Mouse (Mus musculus): ENCODE measurements around the gene Slc13a2. TPM values are rescaled to one million over a fixed set of nuclear protein-coding genes. Genes with fewer than 3 reads are reported as not detected.

The Slc13a2 gene
- total and polyA plus RNA-seq, 2 experiments from 2014 or later = 0.10 TPM; not detected in 1

- Histone ChIP-seq H3K9ac (replicated peaks; ENCODE audit: low read length) (no peak overlapping the region), H3K4me3 (ENCODE audit: low read length) (no peak overlapping the region), H3K27ac (no peak overlapping the region), H3K4me1 (ENCODE audit: insufficient read depth, low read length) (no peaks in the 10 kb centered on the region), H3K36me3 (ENCODE audit: insufficient read depth, low read length) (no peaks in the 10 kb centered on the region), H3K27me3 (ENCODE audit: insufficient read depth, low read length) (no peaks in the 10 kb centered on the region), H3K9me3 (ENCODE audit: low read length) (no peaks in the 10 kb centered on the region), H3K4me2 (ENCODE audit: low read depth, low read length) (no peak overlapping the region)
- ATAC-seq (no peak), DNase-seq (ENCODE audit: low spot score) (peak; percentile 36)
- peak; percentile 66 for TF ChIP-seq CTCF (IDR thresholded peaks at IDR 0.05; ENCODE audit: low read depth)
- 9% methylated on average over 19 of the region's 19 CpGs for WGBS
Observed at GRCm38 (mm10) chr11:78435776-78436349, 13.8 kb upstream of the Slc13a2 start.

GRCm38 (mm10) chr11:78434052-78434451 lies 12.0 kb upstream of the Slc13a2 start:
- Histone ChIP-seq H3K27me3 (ENCODE audit: insufficient read depth, low read length) (no peaks in the 10 kb centered on the region), H3K4me3 (ENCODE audit: low read length) (no peak overlapping the region), H3K9ac (replicated peaks; ENCODE audit: low read length) (no peak overlapping the region), H3K9me3 (ENCODE audit: low read length) (no peaks in the 10 kb centered on the region), H3K4me1 (ENCODE audit: insufficient read depth, low read length) (no peaks in the 10 kb centered on the region), H3K36me3 (ENCODE audit: insufficient read depth, low read length) (no peaks in the 10 kb centered on the region), H3K27ac (no peak overlapping the region), H3K4me2 (ENCODE audit: low read depth, low read length) (no peak overlapping the region)
- no peak for TF ChIP-seq CTCF (IDR thresholded peaks at IDR 0.05; ENCODE audit: low read depth)
- 87% methylated on average over 4 of the region's 4 CpGs for whole genome bisulfite sequencing
- DNase-seq (ENCODE audit: low spot score) (no peak), ATAC-seq (no peak)

- no peak for TF ChIP-seq CTCF (IDR thresholded peaks at IDR 0.05; ENCODE audit: low read depth)
- Histone ChIP-seq H3K9ac (replicated peaks; ENCODE audit: low read length) (no peak overlapping the region), H3K36me3 (ENCODE audit: insufficient read depth, low read length) (no peaks in the 10 kb centered on the region), H3K27me3 (ENCODE audit: insufficient read depth, low read length) (no peaks in the 10 kb centered on the region), H3K9me3 (ENCODE audit: low read length) (no peaks in the 10 kb centered on the region), H3K4me1 (ENCODE audit: insufficient read depth, low read length) (no peaks in the 10 kb centered on the region), H3K4me3 (ENCODE audit: low read length) (no peak overlapping the region), H3K27ac (no peak overlapping the region), H3K4me2 (ENCODE audit: low read depth, low read length) (no peak overlapping the region)
- WGBS = 85% methylated on average over 10 of the region's 10 CpGs
- ATAC-seq (no peak), DNase-seq (ENCODE audit: low spot score) (no peak)
Observed at GRCm38 (mm10) chr11:78431176-78431575, 9.2 kb upstream of the Slc13a2 start.

- DNase-seq (ENCODE audit: low spot score) = no peak
- H3K36me3 ChIP-seq (ENCODE audit: insufficient read depth, low read length) = no peaks in the 10 kb centered on the region
Observed at GRCm38 (mm10) chr11:78430195-78430878, 8.3 kb upstream of the Slc13a2 start.

GRCm38 (mm10) chr11:78428309-78428708 lies 6.3 kb upstream of the Slc13a2 start:
- 72% methylated on average over 5 of the region's 5 CpGs for WGBS
- TF ChIP-seq CTCF (IDR thresholded peaks at IDR 0.05; ENCODE audit: low read depth) = no peak
- H3K36me3 ChIP-seq (ENCODE audit: insufficient read depth, low read length) = no peaks in the 10 kb centered on the region
- H3K27ac ChIP-seq = no peak overlapping the region
- no peaks in the 10 kb centered on the region for H3K4me1 ChIP-seq (ENCODE audit: insufficient read depth, low read length)
- H3K4me2 ChIP-seq (ENCODE audit: low read depth, low read length) = no peak overlapping the region
- H3K4me3 ChIP-seq (ENCODE audit: low read length) = no peak overlapping the region
- H3K9me3 ChIP-seq (ENCODE audit: low read length) = no peaks in the 10 kb centered on the region
- H3K27me3 ChIP-seq (ENCODE audit: insufficient read depth, low read length) = no peaks in the 10 kb centered on the region
- no peak for ATAC-seq
- DNase-seq (ENCODE audit: low spot score) = no peak
- H3K9ac ChIP-seq (replicated peaks; ENCODE audit: low read length) = no peak overlapping the region

More at GRCm38 (mm10) chr11:78430195-78430878, 8.3 kb upstream of the Slc13a2 start:
- no peaks in the 10 kb centered on the region for H3K4me1 ChIP-seq (ENCODE audit: insufficient read depth, low read length)
- no peak overlapping the region for H3K4me3 ChIP-seq (ENCODE audit: low read length)
- no peak overlapping the region for H3K4me2 ChIP-seq (ENCODE audit: low read depth, low read length)
- H3K9me3 ChIP-seq (ENCODE audit: low read length) = no peaks in the 10 kb centered on the region
- H3K27me3 ChIP-seq (ENCODE audit: insufficient read depth, low read length) = no peaks in the 10 kb centered on the region
- no peak overlapping the region for H3K9ac ChIP-seq (replicated peaks; ENCODE audit: low read length)
- WGBS = 51% methylated on average over 11 of the region's 11 CpGs
- ATAC-seq = no peak
- H3K27ac ChIP-seq = no peak overlapping the region
- no peak for TF ChIP-seq CTCF (IDR thresholded peaks at IDR 0.05; ENCODE audit: low read depth)

- Histone ChIP-seq H3K27me3 (ENCODE audit: insufficient read depth, low read length) (no peaks in the 10 kb centered on the region), H3K9me3 (ENCODE audit: low read length) (no peaks in the 10 kb centered on the region), H3K4me3 (ENCODE audit: low read length) (no peak overlapping the region), H3K27ac (no peak overlapping the region), H3K36me3 (ENCODE audit: insufficient read depth, low read length) (no peaks in the 10 kb centered on the region), H3K4me2 (ENCODE audit: low read depth, low read length) (no peak overlapping the region), H3K9ac (replicated peaks; ENCODE audit: low read length) (no peak overlapping the region), H3K4me1 (ENCODE audit: insufficient read depth, low read length) (no peaks in the 10 kb centered on the region)
- WGBS = 96% methylated on average over 6 of the region's 6 CpGs
- no peak for TF ChIP-seq CTCF (IDR thresholded peaks at IDR 0.05; ENCODE audit: low read depth)
- no peak for DNase-seq (ENCODE audit: low spot score)
- ATAC-seq = no peak
Observed at GRCm38 (mm10) chr11:78427655-78428054, 5.6 kb upstream of the Slc13a2 start.

- no peak for TF ChIP-seq CTCF (IDR thresholded peaks at IDR 0.05; ENCODE audit: low read depth)
Observed at GRCm38 (mm10) chr11:78425572-78425971, 3.6 kb upstream of the Slc13a2 start.

More at GRCm38 (mm10) chr11:78425572-78425971, 3.6 kb upstream of the Slc13a2 start:
- Histone ChIP-seq H3K9ac (replicated peaks; ENCODE audit: low read length) (no peak overlapping the region), H3K36me3 (ENCODE audit: insufficient read depth, low read length) (no peaks in the 10 kb centered on the region), H3K4me1 (ENCODE audit: insufficient read depth, low read length) (no peaks in the 10 kb centered on the region), H3K27me3 (ENCODE audit: insufficient read depth, low read length) (no peaks in the 10 kb centered on the region), H3K9me3 (ENCODE audit: low read length) (no peaks in the 10 kb centered on the region), H3K27ac (no peak overlapping the region), H3K4me3 (ENCODE audit: low read length) (no peak overlapping the region), H3K4me2 (ENCODE audit: low read depth, low read length) (no peak overlapping the region)
- no peak for DNase-seq (ENCODE audit: low spot score)
- ATAC-seq = no peak
- WGBS = 97% methylated on average over 1 of the region's 1 CpGs
